15 mouse cellular contexts compared by ENCODE assay signal in genomic region chr2:48350206-48350605, GRCm38 (mm10).
"Had no signal": no experiment of that assay in that cellular context is flagged by ENCODE, and none has a peak within 500 bp of the region (broad histone marks: within the 10 kb centered on the region; RNA-seq: fewer than 3 reads in every experiment).

No protein-coding gene starts in this region.

- H3K9ac ChIP-seq: limb, embryonic 12.5 days; liver, embryonic 13.5 days; liver, postnatal 0 days; neural tube, embryonic 12.5 days had no signal

- H3K4me1 ChIP-seq: limb, embryonic 12.5 days; liver, embryonic 13.5 days; midbrain, embryonic 10.5 days; neural tube, embryonic 12.5 days had no signal

- H3K36me3 ChIP-seq: limb, embryonic 12.5 days; liver, embryonic 13.5 days; midbrain, embryonic 10.5 days; neural tube, embryonic 12.5 days had no signal

- ATAC-seq: liver, postnatal 0 days had no signal

- H3K4me3 ChIP-seq: limb, embryonic 12.5 days; liver, embryonic 13.5 days; midbrain, embryonic 10.5 days; neural tube, embryonic 12.5 days had no signal

- H3K27ac ChIP-seq: limb, embryonic 12.5 days; liver, embryonic 13.5 days; macrophage; midbrain, embryonic 10.5 days; neural tube, embryonic 12.5 days had no signal

- H3K4me2 ChIP-seq: limb, embryonic 12.5 days; liver, embryonic 13.5 days; neural tube, embryonic 12.5 days had no signal

- H3K27me3 ChIP-seq: limb, embryonic 12.5 days; liver, embryonic 13.5 days; neural tube, embryonic 12.5 days had no signal

- H3K9me3 ChIP-seq: limb, embryonic 12.5 days; liver, embryonic 13.5 days; midbrain, embryonic 10.5 days; neural tube, embryonic 12.5 days had no signal

- DNase-seq: kidney, adult 11 months; kidney, postnatal 10 days; liver; liver, embryonic 13.5 days; liver, postnatal 0 days; lung, postnatal 14 days; midbrain, embryonic 14.5 days; right cerebral cortex, postnatal 4 days; spleen, adult 18-20 months; thymus, adult 2 months; thymus, postnatal 25 days had no signal
